Mouse (Mus musculus): ENCODE data around the gene Pecam1. TPM values are rescaled to one million over a fixed set of nuclear protein-coding genes. Genes with fewer than 3 reads are reported as not detected.
"Not testable (repeated sequence)": the region's sequence is repeated elsewhere in the genome, so short reads cannot be mapped to it uniquely, and the experiment has no call there.

The Pecam1 gene
- polyA plus RNA-seq, 1 experiment, result 57.9 TPM

DNA sequence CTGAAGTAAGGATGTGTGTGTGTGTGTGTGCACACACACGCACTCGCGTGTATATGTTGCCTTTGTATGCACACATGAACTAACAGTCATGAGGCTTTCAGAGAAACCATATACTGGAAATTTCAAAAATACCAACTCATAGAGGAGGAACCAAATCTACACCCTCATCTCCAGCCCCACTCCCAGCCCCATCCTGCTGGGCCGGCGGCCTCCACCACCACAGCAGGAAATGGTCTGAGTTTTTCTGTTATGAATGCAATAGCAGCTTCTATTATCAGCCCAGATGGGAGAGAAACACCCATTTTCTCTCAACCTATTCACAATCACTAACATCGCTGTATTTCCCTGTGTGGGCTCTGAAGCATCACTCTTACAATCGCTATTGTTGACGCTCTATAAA lies 128.4 kb downstream of the Pecam1 start:
- no peaks in the 10 kb centered on the region for H3K27me3 ChIP-seq (ENCODE audit: control insufficient read depth, insufficient read depth, low read length)
- H3K4me3 ChIP-seq (ENCODE audit: control insufficient read depth, insufficient read depth, low read length), result no peak overlapping the region
- no peak overlapping the region for H3K27ac ChIP-seq (ENCODE audit: control insufficient read depth, insufficient read depth, low read length)
- peaks cover 6% of the 10 kb centered on the region; the same call in 1 of the 2 replicates for H3K4me1 ChIP-seq (replicated peaks; ENCODE audit: control insufficient read depth, insufficient read depth, low read length)
- no peak for DNase-seq
- TF ChIP-seq POLR2A (IDR thresholded peaks at IDR 0.05; ENCODE audit: control insufficient read depth, extremely low read depth, insufficient read depth, low read length, poor library complexity) (no peak), CTCF (IDR thresholded peaks at IDR 0.05; ENCODE audit: borderline replicate concordance, control insufficient read depth, extremely low read depth, insufficient read depth, low read length, poor library complexity) (no peak)
- H3K36me3 ChIP-seq (ENCODE audit: control insufficient read depth, insufficient read depth, low read length), result no peaks in the 10 kb centered on the region
- WGBS, result 39% methylated on average over 8 of the region's 8 CpGs

DNA sequence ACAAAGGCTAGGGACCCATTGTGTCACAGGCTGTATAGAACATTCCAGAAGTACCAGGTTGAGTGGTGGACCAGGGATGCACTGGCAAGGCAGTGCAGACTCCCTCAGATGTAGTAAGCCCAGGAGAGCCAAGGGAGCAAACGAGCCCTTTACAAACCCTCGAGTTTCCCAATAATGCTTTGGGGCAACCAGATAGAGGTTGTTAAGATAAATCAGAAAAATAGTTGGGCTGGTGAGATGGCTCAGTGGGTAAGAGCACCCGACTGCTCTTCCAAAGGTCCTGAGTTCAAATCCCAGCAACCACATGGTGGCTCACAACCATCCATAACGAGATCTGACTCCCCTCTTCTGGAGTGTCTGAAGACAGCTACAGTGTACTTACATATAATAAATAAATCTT lies 131.7 kb downstream of the Pecam1 start:
- not testable (repeated sequence) for H3K36me3 ChIP-seq (ENCODE audit: control insufficient read depth, insufficient read depth, low read length); H3K27ac ChIP-seq (ENCODE audit: control insufficient read depth, insufficient read depth, low read length); DNase-seq; H3K27me3 ChIP-seq (ENCODE audit: control insufficient read depth, insufficient read depth, low read length); H3K4me3 ChIP-seq (ENCODE audit: control insufficient read depth, insufficient read depth, low read length); H3K4me1 ChIP-seq (replicated peaks; ENCODE audit: control insufficient read depth, insufficient read depth, low read length)
- WGBS, result 94% methylated on average over 4 of the region's 4 CpGs

DNA sequence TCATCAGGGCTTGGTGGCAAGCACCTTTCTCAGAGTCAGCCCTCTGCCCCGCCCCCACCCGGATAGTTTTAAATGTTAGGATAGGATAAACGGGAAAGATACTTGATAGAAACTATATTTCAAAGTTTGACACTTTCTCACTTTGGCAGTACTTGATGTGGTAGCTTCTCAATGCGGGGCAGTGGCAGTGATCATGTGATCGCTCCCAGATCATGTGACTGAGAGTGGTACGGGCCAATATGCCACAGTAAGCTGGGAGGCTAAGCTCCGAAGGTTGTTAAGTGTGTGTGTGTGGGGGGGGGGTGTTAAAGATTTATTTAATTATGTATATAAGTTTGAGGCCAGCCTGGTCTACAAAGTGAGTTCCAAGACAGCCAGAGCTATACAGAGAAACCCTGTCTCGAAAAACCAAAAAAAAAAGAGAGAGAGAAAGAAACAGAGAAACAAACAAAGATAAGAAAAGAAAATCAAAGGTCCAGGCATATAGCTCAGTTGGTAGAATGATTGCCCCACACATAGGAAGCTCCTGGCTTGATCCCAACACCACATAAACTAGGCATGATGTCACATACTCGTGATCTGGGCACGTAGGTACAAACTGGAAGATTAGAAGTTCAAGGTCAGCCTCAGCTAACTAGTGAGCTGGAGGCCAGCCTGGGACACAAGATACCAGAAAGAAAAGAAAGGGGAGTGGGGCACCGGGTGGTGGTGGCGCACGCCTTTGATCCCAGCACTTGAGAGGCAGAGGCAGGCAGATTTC lies 132.4 kb downstream of the Pecam1 start:
- Histone ChIP-seq H3K4me3 (ENCODE audit: control insufficient read depth, insufficient read depth, low read length) (no peak overlapping the region), H3K27ac (ENCODE audit: control insufficient read depth, insufficient read depth, low read length) (no peak overlapping the region), H3K36me3 (ENCODE audit: control insufficient read depth, insufficient read depth, low read length) (no peaks in the 10 kb centered on the region), H3K27me3 (ENCODE audit: control insufficient read depth, insufficient read depth, low read length) (no peaks in the 10 kb centered on the region), H3K4me1 (replicated peaks; ENCODE audit: control insufficient read depth, insufficient read depth, low read length) (peaks cover 6% of the 10 kb centered on the region; the same call in 1 of the 2 replicates)
- DNase-seq, result no peak
- 92% methylated on average over 13 of the region's 13 CpGs for WGBS
- no peak for TF ChIP-seq POLR2A (IDR thresholded peaks at IDR 0.05; ENCODE audit: control insufficient read depth, extremely low read depth, insufficient read depth, low read length, poor library complexity)

DNA sequence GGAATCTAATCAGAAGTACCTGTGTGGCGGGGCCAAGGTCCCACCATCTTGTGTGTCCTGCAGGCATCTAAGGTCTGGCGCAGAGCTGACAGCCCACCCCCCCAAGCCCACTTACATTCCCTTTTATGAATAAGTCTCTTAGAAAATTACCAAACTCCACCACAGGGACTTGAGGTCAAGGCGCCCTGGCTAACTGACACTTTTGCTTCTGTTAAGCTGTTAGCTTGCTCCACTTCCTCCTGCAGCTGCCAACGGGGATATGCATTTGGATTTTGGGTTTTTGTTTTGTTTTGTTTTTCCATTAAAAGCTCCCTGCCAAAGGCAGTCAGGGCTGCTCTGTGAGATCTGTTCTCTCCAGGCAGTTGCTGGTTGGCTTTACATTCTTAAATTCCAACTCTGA lies 134.9 kb downstream of the Pecam1 start:
- H3K27me3 ChIP-seq (ENCODE audit: control insufficient read depth, insufficient read depth, low read length), result no peaks in the 10 kb centered on the region
- H3K4me3 ChIP-seq (ENCODE audit: control insufficient read depth, insufficient read depth, low read length), result no peak overlapping the region
- TF ChIP-seq CTCF (IDR thresholded peaks at IDR 0.05; ENCODE audit: borderline replicate concordance, control insufficient read depth, extremely low read depth, insufficient read depth, low read length, poor library complexity) (no peak), POLR2A (IDR thresholded peaks at IDR 0.05; ENCODE audit: control insufficient read depth, extremely low read depth, insufficient read depth, low read length, poor library complexity) (no peak)
- no peaks in the 10 kb centered on the region for H3K36me3 ChIP-seq (ENCODE audit: control insufficient read depth, insufficient read depth, low read length)
- H3K27ac ChIP-seq (ENCODE audit: control insufficient read depth, insufficient read depth, low read length), result no peak overlapping the region
- H3K4me1 ChIP-seq (replicated peaks; ENCODE audit: control insufficient read depth, insufficient read depth, low read length), result peaks cover 15% of the 10 kb centered on the region
- WGBS, result 56% methylated on average over 4 of the region's 4 CpGs
- no peak for DNase-seq

DNA sequence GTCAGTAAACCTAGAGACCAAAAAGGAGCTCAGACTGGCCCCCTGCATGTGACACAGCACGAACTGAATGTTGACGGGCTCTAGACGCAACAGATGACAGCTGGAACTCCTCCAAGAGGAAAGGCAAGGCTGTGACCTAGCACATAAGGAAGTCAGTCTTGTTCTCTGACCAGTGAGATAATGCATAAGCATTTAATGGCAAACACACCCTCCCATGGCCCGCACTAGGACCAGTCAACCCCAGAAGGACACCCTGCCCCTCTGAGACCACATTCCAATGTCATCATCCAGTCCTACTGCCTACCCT lies 136.1 kb downstream of the Pecam1 start:
- H3K36me3 ChIP-seq (ENCODE audit: control insufficient read depth, insufficient read depth, low read length), result no peaks in the 10 kb centered on the region
- H3K27ac ChIP-seq (ENCODE audit: control insufficient read depth, insufficient read depth, low read length), result no peak overlapping the region
- no peaks in the 10 kb centered on the region for H3K27me3 ChIP-seq (ENCODE audit: control insufficient read depth, insufficient read depth, low read length)
- H3K4me1 ChIP-seq (replicated peaks; ENCODE audit: control insufficient read depth, insufficient read depth, low read length), result peaks cover 17% of the 10 kb centered on the region
- TF ChIP-seq POLR2A (IDR thresholded peaks at IDR 0.05; ENCODE audit: control insufficient read depth, extremely low read depth, insufficient read depth, low read length, poor library complexity), result no peak
- no peak for TF ChIP-seq CTCF (IDR thresholded peaks at IDR 0.05; ENCODE audit: borderline replicate concordance, control insufficient read depth, extremely low read depth, insufficient read depth, low read length, poor library complexity)
- no peak for DNase-seq
- no peak overlapping the region for H3K4me3 ChIP-seq (ENCODE audit: control insufficient read depth, insufficient read depth, low read length)
- 69% methylated on average over 4 of the region's 4 CpGs for WGBS

DNA sequence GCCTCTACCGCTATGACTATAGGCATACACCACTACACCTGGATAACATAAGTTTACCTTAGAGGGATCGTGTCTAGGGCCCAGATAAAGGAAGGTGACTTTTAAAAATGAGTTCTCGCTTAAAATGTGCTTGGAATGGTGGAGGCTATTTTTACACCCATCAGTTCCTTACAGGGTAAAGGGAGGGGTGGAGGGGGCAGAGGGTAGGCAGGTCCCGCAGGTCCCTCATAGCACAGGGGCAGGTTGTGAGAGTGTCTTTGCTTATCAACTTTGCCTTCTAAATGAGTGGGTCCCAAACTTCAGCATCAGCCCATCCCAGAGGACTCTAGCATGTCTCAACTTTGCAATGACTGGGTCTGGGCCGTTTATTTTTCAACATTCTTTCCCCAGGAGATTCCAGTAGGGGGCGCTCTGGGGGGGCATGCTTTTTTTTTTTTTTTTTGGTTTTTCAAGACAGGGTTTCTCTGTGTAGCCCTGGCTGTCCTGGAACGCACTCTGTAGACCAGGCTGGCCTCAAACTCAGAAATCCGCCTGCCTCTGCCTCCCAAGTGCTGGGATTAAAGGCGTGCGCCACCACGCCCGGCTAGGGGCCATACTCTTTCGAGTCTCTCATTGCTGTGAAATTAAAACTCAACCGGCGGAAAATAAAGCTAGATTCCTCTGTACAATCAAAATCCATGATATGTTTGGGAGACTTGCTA lies 136.6 kb downstream of the Pecam1 start:
- H3K36me3 ChIP-seq (ENCODE audit: control insufficient read depth, insufficient read depth, low read length), result no peaks in the 10 kb centered on the region
- H3K4me1 ChIP-seq (replicated peaks; ENCODE audit: control insufficient read depth, insufficient read depth, low read length), result peaks cover 17% of the 10 kb centered on the region
- no peak overlapping the region for H3K27ac ChIP-seq (ENCODE audit: control insufficient read depth, insufficient read depth, low read length)
- peak; percentile 15 for DNase-seq
- H3K27me3 ChIP-seq (ENCODE audit: control insufficient read depth, insufficient read depth, low read length), result no peaks in the 10 kb centered on the region
- 59% methylated on average over 15 of the region's 15 CpGs for WGBS
- H3K4me3 ChIP-seq (ENCODE audit: control insufficient read depth, insufficient read depth, low read length), result no peak overlapping the region
- TF ChIP-seq POLR2A (IDR thresholded peaks at IDR 0.05; ENCODE audit: control insufficient read depth, extremely low read depth, insufficient read depth, low read length, poor library complexity), result no peak
- TF ChIP-seq CTCF (IDR thresholded peaks at IDR 0.05; ENCODE audit: borderline replicate concordance, control insufficient read depth, extremely low read depth, insufficient read depth, low read length, poor library complexity), result 0 out of 2 replicates have a peak, but pooled peaks have one; percentile 32

Measured in thymus, adult 2 months (tissue).